Mouse (Mus musculus): ENCODE results near the gene Mthfr.
A peak's percentile ranks its signal among the peaks of the same experiment; 100 is the strongest.

Gene Mthfr

DNA sequence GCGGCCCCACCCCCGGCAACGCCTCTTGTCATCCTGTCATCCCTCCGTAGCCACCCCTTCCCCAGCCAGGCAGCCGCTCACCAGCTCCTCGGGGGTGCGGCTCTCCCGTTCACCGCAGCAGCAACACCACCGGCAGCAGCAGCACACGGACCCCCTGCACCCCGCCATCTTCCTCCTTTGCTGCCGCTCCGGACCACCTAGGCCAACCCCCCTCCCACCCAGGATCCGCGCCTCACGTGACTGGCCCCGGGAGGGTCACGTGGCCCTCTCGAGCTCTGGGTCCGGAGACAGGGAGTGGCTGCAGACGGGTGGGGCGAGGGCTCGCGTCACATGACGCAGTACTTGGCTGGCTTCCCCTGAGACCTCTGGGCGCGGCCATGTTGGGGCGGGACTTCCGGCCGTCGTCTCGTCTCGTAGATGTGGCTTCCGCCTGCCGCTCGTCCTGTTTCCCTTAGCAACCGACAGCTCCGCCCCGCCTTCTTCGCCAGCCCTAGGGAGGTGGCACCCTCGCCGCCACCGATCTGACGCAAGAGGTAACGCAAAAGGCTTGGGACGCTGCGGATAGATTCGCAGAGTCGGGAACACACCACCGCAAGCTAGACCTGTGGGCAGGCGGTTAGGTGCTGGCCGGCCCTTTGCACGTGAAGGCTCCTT is at the start of gene Mthfr, which contains the start of gene Clcn6:
Gene Mthfr (plus strand): TSS at position 478 of the 654 bp plus-strand sequence.
Gene Clcn6 (minus strand): TSS at position 222 of the 654 bp plus-strand sequence.
- peak; percentile 99 for DNase-seq

DNA sequence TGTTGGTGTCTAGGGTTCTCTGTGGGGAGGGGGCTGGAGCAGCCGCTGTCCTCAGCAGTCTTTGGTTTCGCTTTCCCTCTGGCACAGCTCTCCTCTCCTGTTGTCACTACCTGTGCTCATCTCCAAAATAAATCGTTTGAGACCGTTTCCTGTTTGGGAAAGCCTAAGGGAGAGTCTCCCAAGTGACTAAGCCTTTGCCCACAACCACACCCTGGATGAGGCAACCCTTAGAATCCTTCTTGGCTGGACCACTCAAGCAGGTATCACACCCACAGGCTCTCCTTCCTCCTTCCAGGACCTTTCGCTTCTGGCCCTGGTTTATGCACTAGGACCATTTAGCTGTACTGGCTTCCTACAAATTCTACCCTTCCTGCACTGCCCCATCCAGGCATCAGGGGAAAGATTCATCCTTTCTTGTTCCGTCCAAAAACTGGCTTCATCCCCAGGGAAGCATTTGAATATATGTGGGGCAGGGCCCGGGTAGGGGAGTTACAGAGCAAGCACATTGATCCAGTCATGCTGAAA is 45.2 kb upstream of the Mthfr start:
- no peak for DNase-seq

DNA sequence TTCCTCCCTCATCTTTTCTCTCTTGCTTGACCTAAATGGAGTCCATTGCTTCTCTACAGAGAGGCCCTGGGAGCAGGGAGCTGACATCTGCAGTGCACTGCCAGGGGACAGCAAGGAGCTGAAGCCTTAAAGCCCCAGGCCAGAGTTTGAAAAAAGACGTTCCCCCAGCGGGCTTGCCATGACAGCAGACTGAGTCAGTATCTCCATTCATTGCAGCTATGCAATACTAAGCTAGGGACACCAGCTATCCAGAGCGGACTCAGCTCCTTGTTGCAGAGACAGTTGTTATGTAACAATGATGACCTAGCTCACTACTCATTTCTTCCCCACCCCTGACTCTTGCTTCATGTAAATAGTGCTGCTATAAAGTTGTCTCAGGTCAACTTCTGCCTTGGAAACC is 43.6 kb upstream of the Mthfr start:
- no peak for DNase-seq

DNA sequence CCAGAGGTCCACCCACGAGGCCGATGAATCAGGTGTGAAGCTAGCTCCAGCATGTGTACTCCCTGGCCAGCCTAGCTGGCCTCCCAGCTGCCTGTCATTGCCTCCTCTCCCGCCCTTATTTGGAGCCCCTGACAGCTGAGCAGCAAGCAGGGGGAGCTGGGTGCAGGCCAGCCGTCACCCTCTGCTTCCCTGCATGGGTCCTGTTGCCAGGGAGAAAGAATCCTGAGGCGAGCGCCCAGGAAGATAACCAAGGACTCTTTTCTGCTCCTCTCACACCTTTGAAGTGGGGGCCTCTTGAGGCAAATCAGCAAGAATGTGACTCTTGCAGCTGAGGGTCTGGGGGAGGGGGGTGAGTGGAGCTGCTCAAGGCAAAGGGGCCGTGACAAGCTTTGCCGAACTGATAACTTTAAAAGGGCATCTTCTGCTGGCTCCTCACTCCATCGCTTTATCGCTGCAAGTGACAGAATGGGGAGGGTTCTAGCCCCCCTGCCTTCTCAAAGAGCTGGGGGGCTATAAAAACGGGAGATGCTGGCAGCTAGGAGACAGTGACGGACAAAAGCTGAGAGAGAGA is 38.6 kb upstream of the Mthfr start, which contains the start of gene Nppa:
Gene Nppa (plus strand): TSS at position 521 of the 571 bp plus-strand sequence.
- no peak for DNase-seq

DNA sequence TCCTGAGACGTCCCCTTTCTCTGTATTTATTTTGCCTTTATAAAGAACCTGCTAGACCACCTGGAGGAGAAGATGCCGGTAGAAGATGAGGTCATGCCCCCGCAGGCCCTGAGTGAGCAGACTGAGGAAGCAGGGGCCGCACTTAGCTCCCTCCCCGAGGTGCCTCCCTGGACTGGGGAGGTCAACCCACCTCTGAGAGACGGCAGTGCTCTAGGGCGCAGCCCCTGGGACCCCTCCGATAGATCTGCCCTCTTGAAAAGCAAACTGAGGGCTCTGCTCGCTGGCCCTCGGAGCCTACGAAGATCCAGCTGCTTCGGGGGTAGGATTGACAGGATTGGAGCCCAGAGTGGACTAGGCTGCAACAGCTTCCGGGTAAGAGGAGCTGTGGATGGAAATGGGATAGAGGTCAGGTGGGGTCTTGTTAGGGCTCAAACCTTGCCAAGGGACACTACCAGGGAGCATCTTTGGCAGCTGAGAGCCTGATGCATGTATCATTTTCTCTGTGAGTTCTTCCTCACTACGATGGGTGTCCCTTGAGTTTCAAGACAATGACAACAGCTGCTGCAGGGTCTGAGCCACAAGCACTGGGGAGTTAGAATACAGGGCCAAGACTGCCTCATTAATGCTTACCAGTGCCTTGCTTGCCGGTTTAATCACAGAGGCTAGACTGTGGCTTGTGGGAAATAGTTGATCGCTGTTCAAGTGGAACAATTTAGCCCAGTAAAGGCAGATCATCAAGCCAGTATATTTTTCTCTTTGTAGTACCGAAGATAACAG is 37.7 kb upstream of the Mthfr start:
- DNase-seq = no peak

DNA sequence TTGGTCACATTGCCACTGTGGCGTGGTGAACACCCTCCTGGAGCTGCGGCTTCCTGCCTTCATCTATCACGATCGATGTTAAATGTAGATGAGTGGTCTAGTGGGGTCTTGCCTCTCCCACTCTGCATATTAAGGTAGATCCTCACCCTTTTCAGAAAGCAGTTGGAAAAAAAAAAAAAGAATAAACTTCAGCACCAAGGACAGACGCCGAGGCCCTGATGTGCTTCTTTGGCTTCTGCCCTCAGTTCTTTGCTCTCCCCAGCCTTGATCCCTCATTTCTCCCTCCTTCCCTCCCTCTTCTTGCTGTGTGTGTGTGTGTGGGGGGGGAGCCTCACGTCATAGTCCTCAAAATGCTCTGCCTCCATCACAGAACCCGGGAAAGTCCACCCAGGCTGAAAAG is 37.0 kb upstream of the Mthfr start:
- no peak for DNase-seq

DNA sequence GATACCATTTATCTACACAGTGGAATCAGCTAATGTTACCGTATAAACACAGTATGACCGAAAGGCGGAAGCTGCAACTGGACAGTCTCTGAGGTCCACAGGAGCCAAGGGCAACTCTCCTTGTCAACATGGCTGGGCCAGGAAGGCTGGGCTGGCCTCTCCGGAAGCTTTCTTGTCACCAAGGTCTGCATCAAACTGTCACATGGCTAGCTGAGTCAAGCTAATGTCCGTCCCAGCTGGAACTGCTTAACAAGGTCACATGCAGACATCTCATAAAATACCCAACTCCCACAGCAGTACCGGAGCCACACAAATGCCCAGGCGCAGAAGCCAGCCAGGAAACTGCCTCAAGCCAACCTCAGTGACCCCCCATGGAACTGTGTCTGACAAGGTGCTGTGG is 34.5 kb upstream of the Mthfr start:
- DNase-seq = no peak

DNA sequence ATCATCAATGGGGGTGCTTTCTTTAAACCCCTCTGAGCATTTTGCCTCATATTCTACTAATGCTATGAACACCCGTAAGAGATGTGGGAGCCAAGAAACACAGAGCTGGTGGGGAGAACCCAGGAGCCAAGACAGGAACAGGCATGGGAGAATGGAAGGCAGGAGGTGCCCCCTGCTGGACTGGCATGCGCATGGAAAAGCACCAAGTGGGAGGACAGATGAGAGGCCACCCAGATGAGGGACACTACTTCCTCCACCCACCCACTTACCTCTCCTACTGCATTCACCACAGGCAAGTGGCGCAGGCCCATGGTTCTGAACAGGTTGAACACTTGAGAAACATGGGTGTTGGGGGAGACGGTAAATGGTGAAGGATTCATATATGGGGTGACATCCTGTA is 30.5 kb upstream of the Mthfr start:
- DNase-seq = peak; percentile 12

DNA sequence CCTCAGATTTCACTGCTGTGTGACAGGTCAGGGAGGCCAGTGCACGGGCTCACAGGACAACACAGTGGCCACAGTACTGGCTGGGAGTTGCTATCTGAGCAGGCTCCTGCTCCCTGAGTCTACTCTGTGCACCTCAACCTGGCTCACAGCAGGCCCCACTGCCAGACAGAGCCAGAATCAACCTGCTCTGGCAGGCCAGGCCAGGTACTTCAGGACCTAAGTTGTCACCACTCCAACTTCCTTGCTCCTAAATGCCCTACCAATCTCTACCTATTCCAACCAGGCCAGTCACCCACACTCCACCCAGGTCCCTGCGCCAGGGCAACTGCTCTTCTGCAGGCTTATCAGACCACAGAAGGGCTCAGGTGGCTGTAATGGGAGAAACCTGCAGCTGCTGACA is 29.2 kb upstream of the Mthfr start:
- no peak for DNase-seq

DNA sequence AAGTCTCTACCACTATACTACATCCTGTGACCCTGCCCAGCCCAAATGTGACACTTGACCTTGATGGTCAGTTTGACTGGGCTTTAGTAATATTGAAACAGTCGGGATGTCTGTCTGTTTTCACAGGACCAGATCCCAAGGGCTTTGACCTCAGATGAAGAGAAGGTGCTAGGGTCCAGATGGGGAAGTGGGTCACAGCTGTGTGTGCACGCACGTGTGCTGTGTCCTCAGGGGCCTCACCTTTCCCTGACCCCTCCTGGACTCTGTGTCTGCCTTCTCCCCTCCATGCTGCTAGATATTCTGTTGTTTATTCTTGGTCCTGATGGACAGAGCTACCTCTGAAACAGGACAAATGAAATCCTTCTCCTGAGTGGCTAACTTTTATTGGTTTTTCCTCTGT is 27.5 kb upstream of the Mthfr start:
- no peak for DNase-seq

DNA sequence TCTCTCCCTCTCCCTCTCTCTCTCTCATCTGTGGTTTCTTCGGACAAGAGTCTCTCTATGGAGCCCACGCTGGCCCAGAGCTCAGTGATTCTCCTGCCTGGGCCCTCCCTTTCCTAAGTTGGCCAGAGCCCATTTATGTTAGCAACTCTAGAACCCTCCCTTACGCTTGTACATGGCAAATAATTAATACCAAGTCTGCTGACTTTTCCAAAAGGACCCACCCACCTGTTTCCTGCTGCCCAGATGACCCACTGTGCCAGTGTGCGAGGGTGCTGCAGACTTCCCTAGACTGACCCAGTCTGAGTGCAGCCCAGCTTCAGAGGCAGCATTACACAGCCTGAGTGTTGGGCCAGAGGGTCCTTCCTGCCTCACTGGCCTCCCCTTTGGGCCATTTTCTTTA is 26.7 kb upstream of the Mthfr start:
- no peak for DNase-seq

DNA sequence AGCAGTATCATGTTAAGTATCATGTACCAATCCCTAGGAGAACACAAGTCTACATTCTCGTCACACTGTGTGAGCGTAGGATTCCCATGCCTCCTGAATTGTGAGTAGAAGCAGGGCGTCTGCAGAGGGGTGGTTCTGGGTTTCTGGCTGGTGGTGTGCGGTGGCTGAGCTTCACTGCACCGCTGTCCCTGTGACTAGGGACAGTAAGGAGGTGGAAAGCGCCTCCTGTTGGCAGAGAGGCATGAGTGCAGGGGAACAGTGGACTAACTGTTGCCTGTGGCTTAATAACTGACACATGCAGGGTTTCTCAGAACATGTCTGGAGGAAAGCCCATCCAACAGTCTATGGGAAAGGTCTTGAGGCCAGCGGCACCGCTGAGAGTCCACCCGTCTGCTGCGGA is 23.5 kb upstream of the Mthfr start:
- DNase-seq = no peak

DNA sequence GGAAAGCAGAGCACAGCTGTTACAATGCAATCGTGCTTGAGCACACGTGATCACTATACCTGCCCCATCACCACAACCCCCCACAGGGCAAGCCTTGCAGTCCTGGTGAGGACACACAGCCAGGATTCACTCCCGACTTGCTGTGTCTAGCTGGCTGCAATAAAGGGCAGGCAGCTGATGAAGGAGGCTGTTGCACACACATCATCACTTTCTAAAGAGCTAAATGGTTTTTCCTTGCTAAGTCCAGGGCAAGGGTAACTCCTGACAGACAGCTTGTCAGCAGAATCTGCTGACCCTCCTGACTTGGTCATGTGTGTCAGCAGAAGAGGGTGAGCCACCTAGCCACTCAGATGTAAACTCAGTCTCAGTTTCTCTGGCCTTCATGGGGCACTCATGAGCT is 21.9 kb upstream of the Mthfr start:
- DNase-seq = no peak

DNA sequence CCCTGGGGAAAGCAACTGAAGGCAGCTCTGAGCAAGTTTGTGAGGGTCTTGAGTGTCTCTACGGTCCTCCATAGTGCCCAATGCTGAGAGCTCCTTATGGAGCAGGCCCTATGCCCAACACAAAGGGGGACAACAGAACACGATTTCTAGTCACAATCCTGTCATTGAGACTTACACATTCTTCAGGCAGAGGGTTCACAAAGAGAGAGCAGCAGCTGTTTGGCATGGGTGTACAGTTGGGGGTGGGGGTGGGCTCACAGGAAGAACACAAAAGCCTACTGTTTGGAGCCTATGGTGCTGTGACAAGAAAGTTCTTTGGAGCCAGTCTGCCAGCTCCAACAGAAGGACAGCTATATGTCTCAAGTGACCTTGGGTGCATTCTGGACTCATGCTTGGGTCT is 20.5 kb upstream of the Mthfr start:
- no peak for DNase-seq

DNA sequence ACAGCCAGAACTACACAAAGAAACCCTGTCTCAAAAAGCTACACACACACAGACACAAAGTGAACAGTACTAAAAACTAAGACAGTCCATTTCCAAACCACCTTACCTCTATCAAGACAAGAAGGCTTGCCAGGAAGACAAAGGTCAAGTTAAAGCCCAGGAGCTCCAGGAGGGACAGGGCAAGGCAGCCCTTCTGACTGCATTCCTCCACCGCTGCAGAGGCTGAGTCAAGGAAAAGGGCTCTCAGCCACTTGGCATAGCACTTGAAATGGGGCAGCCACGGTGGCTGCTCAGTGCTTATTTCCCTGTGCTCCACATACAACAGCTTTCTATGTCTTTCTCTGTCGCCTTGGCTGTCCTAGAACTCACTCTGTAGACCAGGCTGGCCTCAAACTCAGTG is 14.9 kb upstream of the Mthfr start:
- no peak for DNase-seq

DNA sequence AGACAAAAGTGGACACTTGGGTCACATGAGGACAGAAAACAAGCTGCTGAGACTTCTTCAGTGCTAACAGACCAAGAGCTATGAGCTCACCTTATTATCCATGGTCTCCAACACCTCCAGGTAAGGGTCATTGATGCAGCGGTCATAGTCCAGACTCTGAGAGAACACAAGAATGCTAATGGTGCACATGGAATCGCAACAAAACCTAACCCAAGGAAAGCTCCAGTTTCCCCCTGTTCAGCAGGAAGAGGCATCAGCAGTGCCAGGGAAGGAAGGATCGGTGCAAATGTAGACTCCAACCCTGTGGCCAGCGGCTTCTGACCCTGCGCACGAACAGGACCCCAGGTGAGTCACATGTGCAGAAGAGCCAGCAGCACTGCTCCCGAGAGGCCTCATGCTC is 9.6 kb upstream of the Mthfr start:
- DNase-seq = no peak

DNA sequence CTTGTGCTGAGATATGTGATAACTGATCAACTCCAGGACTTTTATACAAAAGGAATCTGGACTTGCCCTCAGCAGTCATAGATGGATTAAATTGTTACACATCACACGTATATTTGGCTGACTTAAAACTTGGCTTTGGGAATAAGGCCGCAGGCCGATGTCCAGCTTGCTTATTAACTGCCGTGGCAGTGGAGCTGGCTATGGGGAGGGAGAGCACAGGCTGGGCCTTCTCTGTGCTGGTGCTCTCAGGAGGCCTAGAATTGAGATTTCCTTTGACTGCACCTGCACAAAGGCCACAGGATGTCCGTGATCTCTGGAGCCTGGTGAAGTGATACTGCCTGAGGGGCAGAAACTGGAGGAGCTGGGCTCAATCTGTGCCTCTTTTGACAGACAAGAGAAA is 8.4 kb upstream of the Mthfr start:
- no peak for DNase-seq

DNA sequence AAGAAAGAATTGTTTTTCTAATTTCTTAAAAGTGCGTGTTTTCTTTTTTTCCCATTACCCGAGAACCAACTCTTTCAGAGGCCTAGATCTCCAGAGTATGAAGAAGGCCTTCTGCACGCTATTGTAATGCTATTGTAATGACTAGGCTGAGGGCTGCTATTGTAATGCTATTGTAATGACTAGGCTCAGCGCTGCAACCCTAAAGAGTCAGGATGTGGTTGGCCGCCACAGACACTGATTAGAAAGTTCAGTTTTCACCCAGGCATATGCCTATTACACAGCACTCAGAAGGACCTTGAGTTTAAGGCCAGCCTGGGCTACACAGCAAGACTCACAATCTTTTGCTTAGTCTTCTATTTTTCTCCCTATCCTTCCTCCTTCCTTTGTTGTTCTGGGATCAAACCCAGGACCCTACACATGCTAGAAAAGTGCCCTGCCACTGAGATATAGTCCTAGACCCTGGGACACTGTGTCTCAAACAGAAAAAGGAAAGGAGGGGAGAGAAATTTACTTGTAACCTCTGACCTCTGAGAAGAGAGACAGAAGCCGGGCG is 4.9 kb upstream of the Mthfr start:
- DNase-seq = no peak

DNA sequence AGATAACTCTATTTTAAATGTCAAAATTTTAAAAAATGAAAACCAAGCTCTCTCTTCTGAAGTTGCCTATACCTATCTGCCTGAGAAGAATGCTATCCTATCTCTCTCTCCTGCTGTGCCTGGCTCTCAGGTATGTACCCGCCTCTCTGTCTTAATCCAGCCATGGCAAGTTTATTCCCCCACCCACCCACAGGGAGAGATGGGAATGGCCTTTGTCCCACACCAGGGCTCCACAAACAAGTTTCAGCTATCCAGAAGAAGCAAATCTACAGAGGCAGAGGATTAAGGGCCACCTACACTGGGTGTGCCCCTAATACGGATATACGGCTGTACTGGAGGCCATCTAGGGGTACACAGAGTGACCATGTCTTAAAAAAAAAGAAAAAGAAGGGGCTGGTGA is 3.4 kb upstream of the Mthfr start:
- no peak for DNase-seq

DNA sequence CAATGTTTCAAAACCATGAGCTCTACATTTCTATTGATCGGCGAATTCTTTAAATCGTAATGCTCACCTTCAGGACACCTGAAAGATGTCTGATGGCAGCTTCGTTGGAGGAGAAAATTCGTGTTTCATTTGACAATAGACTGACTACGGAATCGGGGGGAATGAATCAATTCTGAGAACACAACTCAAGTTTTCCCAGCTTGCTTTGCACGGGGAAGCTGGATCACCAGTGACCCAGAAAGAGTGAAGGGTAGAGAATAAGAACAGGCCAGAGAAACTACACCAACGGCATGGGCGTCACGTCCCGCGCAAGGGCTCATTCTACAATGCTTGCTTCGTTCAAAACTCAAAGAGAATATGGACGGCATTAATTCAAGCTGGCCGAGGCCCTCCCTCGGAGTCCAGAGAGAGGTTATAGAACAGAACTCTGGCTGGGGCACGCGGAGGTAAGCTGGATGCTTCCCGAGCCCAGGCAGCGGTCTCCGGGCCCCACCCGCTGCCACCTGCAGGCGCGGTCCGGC is 738 bp upstream of the Mthfr start:
- DNase-seq = no peak

DNA sequence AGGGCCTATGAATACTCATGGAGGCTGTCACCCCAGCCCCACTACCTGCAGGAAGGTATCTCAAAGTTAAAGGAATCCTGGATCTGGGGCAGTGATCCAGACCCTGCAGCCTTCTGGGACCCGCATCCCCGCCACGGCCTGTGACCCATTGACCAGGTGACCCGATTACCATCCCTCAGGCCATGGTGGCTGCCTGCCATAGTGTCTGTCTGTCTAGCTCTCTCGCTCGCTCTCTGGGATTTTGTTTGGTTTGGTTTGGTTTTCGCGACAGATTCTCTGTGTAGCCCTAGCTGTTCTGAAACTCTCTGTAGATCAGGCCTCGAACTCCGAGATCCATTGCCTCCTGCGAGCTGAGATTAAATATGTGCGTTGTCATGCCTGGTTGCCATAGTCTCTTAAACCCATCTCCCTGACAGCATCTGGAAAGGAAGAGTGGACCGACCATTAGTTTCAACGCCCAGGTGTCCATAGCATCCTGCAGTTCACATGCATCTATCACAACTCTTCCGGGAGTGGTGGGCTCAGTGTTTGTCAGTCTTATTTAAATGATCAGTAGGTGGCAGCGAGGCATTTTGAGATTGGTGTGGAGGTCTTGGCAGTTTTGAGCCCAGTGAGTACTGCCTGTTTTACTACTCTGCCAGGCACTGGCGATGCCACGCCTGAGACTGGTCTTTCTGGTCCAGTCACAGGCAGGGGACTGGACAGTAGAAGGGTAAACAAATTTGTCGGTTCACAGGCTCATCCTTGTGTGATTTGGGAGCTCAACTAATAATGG is 564 bp downstream of the Mthfr start:
- DNase-seq = peak; percentile 24

DNA sequence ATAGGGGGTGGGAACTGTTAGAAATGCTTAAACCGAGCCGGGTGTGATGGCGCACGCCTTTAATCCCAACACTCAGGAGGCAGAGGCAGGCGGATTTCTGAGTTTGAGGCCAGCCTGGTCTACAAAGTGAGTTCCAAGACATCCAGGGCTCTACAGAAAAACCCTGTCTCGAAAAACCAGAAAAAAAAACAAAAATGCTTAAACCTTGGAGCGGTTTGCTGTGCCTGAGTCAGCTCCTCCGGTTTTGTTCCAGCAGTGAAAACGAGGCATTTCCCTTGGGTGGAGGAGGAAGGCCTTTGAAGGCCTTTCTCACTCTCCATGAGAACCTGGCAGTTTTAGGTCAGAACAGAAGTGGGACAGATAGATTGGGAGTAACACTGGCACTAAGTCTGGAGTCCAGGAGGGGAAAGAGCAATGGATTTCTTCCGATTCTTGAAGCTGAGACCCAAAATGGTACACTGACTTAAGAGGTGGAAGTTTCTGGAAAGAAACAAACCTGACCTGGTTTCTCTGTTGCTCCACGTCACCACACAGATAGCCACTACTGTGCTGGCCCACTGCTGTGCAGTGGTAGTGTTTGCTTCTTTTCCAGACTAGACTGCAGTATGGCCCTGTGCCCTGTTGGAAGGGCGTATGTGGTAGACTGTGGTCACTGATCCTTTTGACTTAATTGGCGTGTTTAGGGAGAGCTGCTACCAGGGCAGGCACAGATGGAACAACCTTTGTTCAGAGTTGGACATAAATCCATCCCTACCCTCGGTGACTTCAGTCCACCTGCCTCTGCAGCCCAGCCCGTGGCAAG is 1.4 kb downstream of the Mthfr start:
- DNase-seq = no peak

Data from thymus, postnatal 14 days (tissue).